Mouse (Mus musculus) hindbrain, embryonic 13.5 days (tissue): Measurements from ENCODE around the gene D330020A13Rik. TPM values are rescaled to one million over a fixed set of nuclear protein-coding genes. Genes with fewer than 3 reads are reported as not detected.

ENCODE experiments used
- ATAC-seq: fragments of 200-750 bp; cut with Nextera tagmentation; 2 replicates; pipeline ENCODE4 v1.8.0; 2017; ENCODE audit warnings: moderate TSS enrichment; ENCODE audit not compliant: low FRiP score
- H3K27ac ChIP-seq: fragments of 300-500 bp; sonication (generic); 2 replicates; pipeline ENCODE4 v1.5.1; 2015; ENCODE audit warnings: inconsistent platforms, mild to moderate bottlenecking, moderate library complexity
- H3K27me3 ChIP-seq: fragments of 300-500 bp; sonication (generic); 2 replicates; pipeline ENCODE4 v1.6.1; 2015; ENCODE audit warnings: mild to moderate bottlenecking, inconsistent platforms
- H3K36me3 ChIP-seq: fragments of 300-500 bp; sonication (generic); 2 replicates; pipeline ENCODE4 v1.6.1; 2015; ENCODE audit warnings: mild to moderate bottlenecking, inconsistent platforms
- H3K4me1 ChIP-seq: fragments of 300-500 bp; sonication (generic); replicated peaks from 2 replicates; pipeline ENCODE4 v1.6.1; 2015; ENCODE audit warnings: inconsistent platforms
- H3K4me2 ChIP-seq: fragments of 300-500 bp; sonication (generic); 2 replicates; pipeline ENCODE4 v1.6.1; 2015; ENCODE audit warnings: inconsistent platforms, mild to moderate bottlenecking, moderate library complexity
- H3K4me3 ChIP-seq: fragments of 300-500 bp; sonication (generic); 2 replicates; pipeline ENCODE4 v1.5.1; 2015; ENCODE audit warnings: mild to moderate bottlenecking, inconsistent platforms
- H3K9ac ChIP-seq: fragments of 300-500 bp; sonication (generic); 2 replicates; pipeline ENCODE4 v1.6.1; 2015; ENCODE audit warnings: mild to moderate bottlenecking, inconsistent platforms
- H3K9me3 ChIP-seq: fragments of 300-500 bp; sonication (generic); 2 replicates; pipeline ENCODE4 v1.6.1; 2016; ENCODE audit warnings: inconsistent platforms
- WGBS: fragments of 180-500 bp; shearing (Covaris S2); methylation state at CpG from one replicate; pipeline ENCODE4 v1.1.7; 2015; 5-methylcytosine and 5-hydroxymethylcytosine counted together
- polyA plus RNA-seq: library from polyadenylated mRNA; unstranded; fragments of >200 nt; fragmentation: Nextera tagmentation; extraction: Ambion mirVana; gene quantifications from 2 replicates; pipeline ENCODE4 v1.2.1, GENCODE M21; 2015

D330020A13Rik gene
- polyA plus RNA-seq, 1 experiment from 2014 or later = not detected

GRCm38 (mm10) chr6:120302755-120303316 is 8.7 kb downstream of the D330020A13Rik start:
- Histone ChIP-seq H3K36me3 (no peaks in the 10 kb centered on the region), H3K4me2 (peak overlapping the region; percentile 34), H3K27ac (no peak overlapping the region), H3K27me3 (0 out of 2 replicates have a peak, but pooled peaks cover 7% of the 10 kb centered on the region), H3K9me3 (no peaks in the 10 kb centered on the region), H3K9ac (peak overlapping the region; percentile 36; the same call in 1 of the 2 replicates), H3K4me3 (no peak overlapping the region), H3K4me1 (no peaks in the 10 kb centered on the region)
- ATAC-seq = no peak
- WGBS = 32% methylated on average over 16 of the region's 16 CpGs

DNA sequence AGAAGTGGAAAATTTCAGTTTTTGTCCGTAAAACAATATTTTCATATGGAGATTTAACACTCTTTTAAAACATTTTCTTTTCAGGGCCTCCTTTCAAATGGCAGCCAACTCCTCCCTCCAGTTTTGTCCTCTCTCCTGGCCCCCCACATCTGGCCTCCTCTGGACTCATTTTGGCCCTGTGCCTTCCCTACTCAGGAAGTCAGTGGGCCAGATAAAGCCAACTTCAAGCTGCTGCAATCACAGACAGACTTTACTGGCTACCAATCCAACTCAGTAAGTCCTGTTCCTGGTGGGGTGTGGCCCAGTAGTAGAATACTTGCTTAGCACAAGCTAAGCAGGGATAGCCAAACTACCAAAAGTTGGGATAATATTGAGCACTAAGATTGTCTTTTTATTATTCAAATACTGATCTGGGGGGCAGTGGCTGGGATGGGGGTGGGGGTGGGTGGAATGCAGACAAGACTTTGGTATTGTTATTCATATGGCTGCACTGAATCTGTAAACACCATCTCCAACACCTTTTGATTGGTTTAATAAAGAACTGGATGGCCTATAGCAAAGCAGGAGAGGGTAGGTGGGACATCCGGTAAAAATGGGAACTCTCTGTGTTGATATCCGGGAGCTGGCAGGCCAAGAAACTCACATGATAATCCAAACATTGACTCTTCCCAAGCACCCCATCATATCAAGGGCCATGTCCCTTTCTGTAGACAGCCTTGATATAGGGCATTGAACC is 12.9 kb downstream of the D330020A13Rik start:
- Histone ChIP-seq H3K9ac (no peak overlapping the region), H3K9me3 (no peaks in the 10 kb centered on the region)
- 85% methylated on average over 3 of the region's 3 CpGs for WGBS

DNA sequence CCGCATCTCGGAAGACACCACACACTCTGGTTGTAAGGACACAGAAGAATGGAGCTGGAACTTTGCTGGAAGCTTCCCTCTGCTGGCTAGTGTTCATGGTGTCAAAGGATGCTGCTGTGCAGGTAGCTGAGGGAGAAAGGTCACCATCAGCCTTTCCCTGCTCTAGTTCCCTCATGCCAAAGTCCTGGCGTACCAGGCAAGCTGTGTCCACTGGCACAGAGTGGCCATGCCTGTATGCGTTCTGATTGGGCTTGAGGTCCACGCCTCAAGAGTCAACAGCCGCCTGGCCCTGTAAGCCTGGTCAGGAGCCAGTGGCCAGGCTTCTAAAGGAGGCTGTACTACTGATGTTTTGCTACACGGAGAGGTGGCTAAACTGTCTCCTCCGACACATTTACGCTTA is 15.2 kb downstream of the D330020A13Rik start:
- H3K4me2 ChIP-seq = no peak overlapping the region
- H3K36me3 ChIP-seq = no peaks in the 10 kb centered on the region
- 69% methylated on average over 9 of the region's 9 CpGs for WGBS
- no peaks in the 10 kb centered on the region for H3K9me3 ChIP-seq
- H3K9ac ChIP-seq = no peak overlapping the region
- no peak overlapping the region for H3K4me3 ChIP-seq
- no peaks in the 10 kb centered on the region for H3K4me1 ChIP-seq
- H3K27ac ChIP-seq = no peak overlapping the region
- no peaks in the 10 kb centered on the region for H3K27me3 ChIP-seq
- ATAC-seq = no peak

More for the DNA sequence above, 12.9 kb downstream of the D330020A13Rik start:
- ATAC-seq = no peak
- 0 out of 2 replicates have a peak, but pooled peaks cover 3% of the 10 kb centered on the region for H3K27me3 ChIP-seq
- H3K36me3 ChIP-seq = no peaks in the 10 kb centered on the region
- H3K27ac ChIP-seq = no peak overlapping the region
- no peaks in the 10 kb centered on the region for H3K4me1 ChIP-seq
- no peak overlapping the region for H3K4me3 ChIP-seq
- no peak overlapping the region for H3K4me2 ChIP-seq

GRCm38 (mm10) chr6:120309787-120310186 is 15.6 kb downstream of the D330020A13Rik start:
- no peak for ATAC-seq
- H3K9ac ChIP-seq = no peak overlapping the region

DNA sequence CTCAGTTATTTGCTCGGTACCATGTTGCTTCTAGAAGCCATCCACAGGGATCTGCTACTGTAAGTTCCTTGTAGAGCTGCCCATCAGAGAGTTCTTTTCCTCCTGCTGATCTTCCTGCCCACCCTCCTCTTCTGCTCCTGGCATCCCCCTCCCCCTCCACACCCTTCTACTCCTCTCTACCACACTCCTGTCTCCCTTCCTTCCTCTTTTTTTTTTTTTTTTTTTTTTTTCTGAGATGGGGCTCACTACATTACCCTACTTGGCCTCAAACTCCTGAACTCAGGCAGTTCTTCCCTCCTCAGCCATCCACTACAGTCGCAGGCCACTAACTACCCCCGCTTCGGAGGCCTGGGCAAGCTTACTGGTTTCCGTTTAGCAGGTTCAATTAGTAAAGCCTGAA is 18.3 kb downstream of the D330020A13Rik start:
- no peak for ATAC-seq
- Histone ChIP-seq H3K9me3 (no peaks in the 10 kb centered on the region), H3K27ac (no peak overlapping the region), H3K36me3 (no peaks in the 10 kb centered on the region), H3K4me1 (no peaks in the 10 kb centered on the region), H3K4me3 (no peak overlapping the region), H3K27me3 (no peaks in the 10 kb centered on the region), H3K4me2 (no peak overlapping the region), H3K9ac (no peak overlapping the region)
- 83% methylated on average over 5 of the region's 5 CpGs for WGBS

More at GRCm38 (mm10) chr6:120309787-120310186, 15.6 kb downstream of the D330020A13Rik start:
- no peak overlapping the region for H3K27ac ChIP-seq
- no peak overlapping the region for H3K4me3 ChIP-seq
- H3K36me3 ChIP-seq = no peaks in the 10 kb centered on the region
- H3K4me1 ChIP-seq = no peaks in the 10 kb centered on the region
- H3K9me3 ChIP-seq = no peaks in the 10 kb centered on the region
- WGBS = 66% methylated on average over 3 of the region's 3 CpGs
- H3K27me3 ChIP-seq = no peaks in the 10 kb centered on the region
- H3K4me2 ChIP-seq = no peak overlapping the region

- H3K9ac ChIP-seq = no peak overlapping the region
- 72% methylated on average over 11 of the region's 11 CpGs for WGBS
- no peak overlapping the region for H3K4me3 ChIP-seq
- H3K27me3 ChIP-seq = no peaks in the 10 kb centered on the region
- no peak for ATAC-seq
- H3K36me3 ChIP-seq = no peaks in the 10 kb centered on the region
- no peaks in the 10 kb centered on the region for H3K9me3 ChIP-seq
- no peak overlapping the region for H3K27ac ChIP-seq
- no peaks in the 10 kb centered on the region for H3K4me1 ChIP-seq
- H3K4me2 ChIP-seq = no peak overlapping the region
Observed at GRCm38 (mm10) chr6:120318303-120318940, 24.3 kb downstream of the D330020A13Rik start.

DNA sequence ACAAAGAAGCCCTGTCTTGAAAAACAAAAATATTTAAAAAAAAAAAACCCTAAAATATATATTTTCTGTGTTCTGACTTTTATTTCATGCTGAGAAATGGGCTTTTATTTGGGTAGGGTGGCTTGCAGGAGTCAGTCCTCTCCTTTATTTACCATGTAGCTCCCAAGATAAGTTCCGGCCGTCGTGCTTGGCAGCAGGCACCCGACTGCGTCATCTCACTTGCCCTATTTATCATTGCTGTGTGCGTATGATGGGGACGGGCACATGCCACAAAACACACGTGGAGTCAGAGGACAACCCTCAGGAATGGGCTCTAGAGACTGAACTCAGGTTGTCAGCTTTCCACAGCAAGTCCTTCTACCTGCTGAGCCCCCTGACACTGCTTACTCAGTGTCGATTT is 25.0 kb downstream of the D330020A13Rik start:
- H3K4me1 ChIP-seq = no peaks in the 10 kb centered on the region
- no peak for ATAC-seq
- H3K9me3 ChIP-seq = no peaks in the 10 kb centered on the region
- no peaks in the 10 kb centered on the region for H3K27me3 ChIP-seq
- no peak overlapping the region for H3K27ac ChIP-seq
- no peak overlapping the region for H3K9ac ChIP-seq
- H3K4me3 ChIP-seq = no peak overlapping the region
- H3K36me3 ChIP-seq = no peaks in the 10 kb centered on the region
- no peak overlapping the region for H3K4me2 ChIP-seq
- 90% methylated on average over 9 of the region's 9 CpGs for WGBS

GRCm38 (mm10) chr6:120320369-120320768 is 26.2 kb downstream of the D330020A13Rik start:
- no peaks in the 10 kb centered on the region for H3K9me3 ChIP-seq
- H3K4me1 ChIP-seq = no peaks in the 10 kb centered on the region
- H3K27me3 ChIP-seq = no peaks in the 10 kb centered on the region
- no peak overlapping the region for H3K27ac ChIP-seq
- H3K4me2 ChIP-seq = no peak overlapping the region
- no peak overlapping the region for H3K4me3 ChIP-seq
- ATAC-seq = no peak
- H3K36me3 ChIP-seq = peaks cover 8% of the 10 kb centered on the region
- no peak overlapping the region for H3K9ac ChIP-seq
- WGBS = 70% methylated on average over 2 of the region's 2 CpGs

DNA sequence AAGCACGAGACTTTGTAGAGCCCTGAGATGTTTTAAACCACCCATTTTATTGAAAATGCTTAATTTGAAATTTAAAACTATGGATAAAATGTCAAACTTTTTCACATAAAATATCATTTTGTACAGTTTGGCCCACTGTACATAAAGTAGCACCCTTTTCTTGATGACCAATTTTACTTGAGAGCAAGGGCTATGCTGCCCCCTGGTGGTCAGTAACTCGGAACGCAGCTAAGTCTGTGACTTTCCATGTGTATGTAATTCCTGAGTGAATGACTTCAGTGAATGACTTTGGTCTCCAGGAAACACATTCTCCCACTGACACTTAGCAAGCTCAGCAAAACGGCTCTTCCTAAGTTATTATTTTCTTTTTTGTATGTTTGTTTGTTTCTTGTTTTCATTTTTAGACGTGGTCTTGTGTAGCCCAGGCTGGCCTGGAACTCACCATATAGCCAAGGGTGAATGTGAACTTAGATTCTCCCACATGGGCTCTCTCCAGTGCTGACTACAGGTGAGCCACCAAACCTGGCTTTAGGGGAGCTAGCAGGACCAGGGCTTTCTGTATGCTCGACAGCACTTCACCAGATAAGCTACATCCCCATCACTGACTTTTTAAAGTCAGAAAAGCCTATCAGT is 30.2 kb downstream of the D330020A13Rik start:
- Histone ChIP-seq H3K27ac (no peak overlapping the region), H3K4me3 (no peak overlapping the region), H3K4me2 (no peak overlapping the region), H3K36me3 (peaks cover 18% of the 10 kb centered on the region), H3K27me3 (no peaks in the 10 kb centered on the region), H3K9ac (no peak overlapping the region), H3K4me1 (no peaks in the 10 kb centered on the region), H3K9me3 (no peaks in the 10 kb centered on the region)
- 30% methylated on average over 6 of the region's 6 CpGs for WGBS
- no peak for ATAC-seq

DNA sequence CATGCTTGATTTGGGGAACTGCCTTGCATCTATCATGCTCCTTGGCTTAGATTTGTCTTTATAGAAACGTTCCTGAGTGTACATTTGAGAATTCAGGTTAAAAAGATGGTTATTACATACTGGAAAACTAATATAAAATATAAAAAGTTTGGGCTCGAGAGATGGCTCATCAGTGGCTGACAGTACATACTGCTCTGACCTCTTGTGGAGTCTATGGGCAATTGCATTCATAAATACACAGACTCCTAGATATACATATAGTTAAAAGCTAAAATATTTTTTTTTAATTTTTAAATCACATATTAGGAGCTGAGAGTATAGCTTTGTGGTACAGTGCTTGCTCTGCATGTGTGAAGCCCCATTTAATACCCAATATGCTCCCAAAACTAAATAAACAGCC is 38.2 kb downstream of the D330020A13Rik start:
- Histone ChIP-seq H3K9ac (no peak overlapping the region), H3K9me3 (no peaks in the 10 kb centered on the region), H3K27me3 (no peaks in the 10 kb centered on the region), H3K4me1 (no peaks in the 10 kb centered on the region), H3K4me2 (no peak overlapping the region), H3K36me3 (peaks cover 76% of the 10 kb centered on the region), H3K27ac (no peak overlapping the region), H3K4me3 (no peak overlapping the region)
- no peak for ATAC-seq
- WGBS = 81% methylated on average over 2 of the region's 2 CpGs

DNA sequence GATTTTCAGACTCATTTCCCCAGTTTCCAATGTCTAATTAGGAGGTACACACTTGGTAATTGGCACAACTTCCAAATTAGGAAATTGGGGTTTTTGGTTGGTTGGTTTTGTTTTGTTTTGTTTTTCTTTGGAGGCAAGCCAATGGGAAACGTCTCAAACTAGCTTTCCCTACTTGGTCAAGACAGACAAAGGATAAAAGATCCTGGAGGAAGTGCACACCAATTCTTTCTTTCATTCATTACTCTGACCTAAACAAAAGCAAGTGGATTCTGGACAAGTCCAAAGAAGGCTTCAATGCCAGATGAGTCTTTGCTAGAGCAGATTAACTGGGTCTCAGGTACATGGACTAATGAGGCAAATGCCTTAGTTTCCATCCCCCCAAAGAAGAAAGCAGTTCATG is 49.8 kb downstream of the D330020A13Rik start:
- H3K4me3 ChIP-seq = no peak overlapping the region
- H3K9ac ChIP-seq = no peak overlapping the region
- no peak for ATAC-seq
- H3K36me3 ChIP-seq = peaks cover 46% of the 10 kb centered on the region
- no peak overlapping the region for H3K27ac ChIP-seq
- H3K27me3 ChIP-seq = no peaks in the 10 kb centered on the region
- no peak overlapping the region for H3K4me2 ChIP-seq
- 60% methylated on average over 1 of the region's 1 CpGs for WGBS
- no peaks in the 10 kb centered on the region for H3K9me3 ChIP-seq
- no peaks in the 10 kb centered on the region for H3K4me1 ChIP-seq
